Mouse (Mus musculus): ENCODE results near the gene Rpl36.

Rpl36 gene

GRCm38 (mm10) chr17:56647546-56647945 lies 34.3 kb downstream of the Rpl36 start:
- DNase-seq (ENCODE audit: low spot score): no peak

- no peak for DNase-seq (ENCODE audit: low spot score)
Observed at GRCm38 (mm10) chr17:56651801-56652200, 38.6 kb downstream of the Rpl36 start.

GRCm38 (mm10) chr17:56654771-56655170 lies 41.6 kb downstream of the Rpl36 start:
- DNase-seq (ENCODE audit: low spot score): no peak

GRCm38 (mm10) chr17:56655311-56655710 lies 42.1 kb downstream of the Rpl36 start:
- DNase-seq (ENCODE audit: low spot score): no peak

- no peak for DNase-seq (ENCODE audit: low spot score)
Observed at GRCm38 (mm10) chr17:56656171-56656570, 43.0 kb downstream of the Rpl36 start.

GRCm38 (mm10) chr17:56663659-56664058 lies 50.4 kb downstream of the Rpl36 start:
- no peak for DNase-seq (ENCODE audit: low spot score)

Data from ovary, postnatal 14 days (tissue).